Mouse (Mus musculus): Measurements from ENCODE around the gene Sh2d7.

Gene Sh2d7

GRCm38 (mm10) chr9:54538684-54539083, at the start of gene Sh2d7:
Gene Sh2d7, plus strand, starts transcription at chr9:54538984.
- DNase-seq, result no peak

GRCm38 (mm10) chr9:54489599-54489998, 49.2 kb upstream of the Sh2d7 start:
- DNase-seq, result no peak

- DNase-seq, result no peak
These were observed 48.4 kb upstream of the Sh2d7 start for GRCm38 (mm10) chr9:54490431-54490830.

- DNase-seq, result no peak
These were observed 39.5 kb upstream of the Sh2d7 start for GRCm38 (mm10) chr9:54499291-54499690.

GRCm38 (mm10) chr9:54499791-54500190, 39.0 kb upstream of the Sh2d7 start:
- DNase-seq, result no peak

- peak; percentile 52 for DNase-seq
These were observed 37.8 kb upstream of the Sh2d7 start for GRCm38 (mm10) chr9:54500832-54501452.

- peak; percentile 97 for DNase-seq
These were observed 37.2 kb upstream of the Sh2d7 start, which contains the start of gene Dmxl2 for GRCm38 (mm10) chr9:54501453-54502110. Gene Dmxl2, minus strand, starts transcription at chr9:54501626.

GRCm38 (mm10) chr9:54502111-54502495, 36.7 kb upstream of the Sh2d7 start:
- DNase-seq, result no peak

- peak; percentile 64 for DNase-seq
These were observed 35.9 kb upstream of the Sh2d7 start for GRCm38 (mm10) chr9:54502873-54503272.

GRCm38 (mm10) chr9:54515991-54516390, 22.8 kb upstream of the Sh2d7 start:
- no peak for DNase-seq

- no peak for DNase-seq
These were observed 19.9 kb upstream of the Sh2d7 start for GRCm38 (mm10) chr9:54518921-54519320.

GRCm38 (mm10) chr9:54520286-54520685, 18.5 kb upstream of the Sh2d7 start:
- DNase-seq, result peak; percentile 91

- DNase-seq, result no peak
These were observed 11.1 kb upstream of the Sh2d7 start for GRCm38 (mm10) chr9:54527694-54528093.

- DNase-seq, result no peak
These were observed 8.8 kb upstream of the Sh2d7 start for GRCm38 (mm10) chr9:54529950-54530349.

GRCm38 (mm10) chr9:54530836-54531235, 7.9 kb upstream of the Sh2d7 start:
- no peak for DNase-seq

GRCm38 (mm10) chr9:54531421-54531820, 7.4 kb upstream of the Sh2d7 start:
- no peak for DNase-seq

- no peak for DNase-seq
These were observed 5.9 kb upstream of the Sh2d7 start for GRCm38 (mm10) chr9:54532926-54533325.

- no peak for DNase-seq
These were observed 4.8 kb upstream of the Sh2d7 start for GRCm38 (mm10) chr9:54533975-54534374.

- DNase-seq, result peak; percentile 56
These were observed 2.5 kb upstream of the Sh2d7 start for GRCm38 (mm10) chr9:54536236-54536635.

GRCm38 (mm10) chr9:54537030-54537429, 1.8 kb upstream of the Sh2d7 start:
- DNase-seq, result no peak

GRCm38 (mm10) chr9:54537480-54537879, 1.3 kb upstream of the Sh2d7 start:
- no peak for DNase-seq

- DNase-seq, result no peak
These were observed 540 bp upstream of the Sh2d7 start for GRCm38 (mm10) chr9:54538244-54538643.

GRCm38 (mm10) chr9:54540801-54541200, 2.0 kb downstream of the Sh2d7 start:
- DNase-seq, result no peak

- no peak for DNase-seq
These were observed 5.6 kb downstream of the Sh2d7 start for GRCm38 (mm10) chr9:54544212-54544953.

Data from kidney, adult 9 months (tissue).